Mouse (Mus musculus) granulocyte monocyte progenitor cell, adult 5-6 weeks (primary cell): Measurements from ENCODE around the gene Xpot. TPM values are rescaled to one million over a fixed set of nuclear protein-coding genes. Genes with fewer than 3 reads are reported as not detected.

Experiments used
- total RNA-seq, 2 experiments: library from RNA; stranded (forward) in 1 of 2; stranded (reverse) in 1 of 2; fragments of 200-712, 200-1000 nt in 1 of 2; fragments of >200 nt in 1 of 2; fragmentation: Nextera tagmentation in 1 of 2; gene quantifications; 2 replicates each; pipeline ENCODE4 v1.2.3; 2014 to 2017

Xpot gene
- total RNA-seq, 2 experiments from 2014 or later, result 69.6 to 105 TPM

Other genes starting within 250 kb of the Xpot start
- 22.4 and 30.6 TPM in 2 replicates for gene Rassf3, start 150.0 kb downstream of the Xpot start, total RNA-seq (2014; fragmentation: Nextera tagmentation)
- gene Rassf3, start 150.0 kb downstream of the Xpot start, total RNA-seq (2017), result 21.0 and 22.5 TPM in 2 replicates
- 69.1 and 70.9 TPM in 2 replicates for gene Tbk1, start 39.5 kb downstream of the Xpot start, total RNA-seq (2014; fragmentation: Nextera tagmentation)
- 53.0 and 67.7 TPM in 2 replicates for gene Tbk1, start 39.5 kb downstream of the Xpot start, total RNA-seq (2017)
- not detected in 2 replicates for gene D930020B18Rik, start 15.3 kb upstream of the Xpot start, total RNA-seq (2014; fragmentation: Nextera tagmentation)
- gene D930020B18Rik, start 15.3 kb upstream of the Xpot start, total RNA-seq (2017), result 2.5 TPM in 1 of 2 replicates, not detected in the other
- 10.4 and 12.0 TPM in 2 replicates for gene BC048403, start 113.6 kb upstream of the Xpot start, total RNA-seq (2014; fragmentation: Nextera tagmentation)
- 2.8 and 4.8 TPM in 2 replicates for gene BC048403, start 113.6 kb upstream of the Xpot start, total RNA-seq (2017)